Mouse (Mus musculus) cortical plate, adult 2 months (tissue): ENCODE data around the gene Poldip3.

Experiments used
- CTCF ChIP-seq: fragments of 200-500 bp; IDR thresholded peaks from 2 replicates; pipeline ENCODE4 v1.5.1; 2011; ENCODE audit warnings: mild to moderate bottlenecking, control low read depth, low read length; ENCODE audit not compliant: insufficient read depth; ENCODE audit errors: extremely low read depth
- POLR2A ChIP-seq: fragments of 200-500 bp; IDR thresholded peaks from 2 replicates; pipeline ENCODE4 v1.6.1; 2011; ENCODE audit warnings: mild to moderate bottlenecking, low read length, control low read depth; ENCODE audit not compliant: insufficient read depth; ENCODE audit errors: extremely low read depth

GRCm38 (mm10) chr15:83180004-83180403 is 30.8 kb upstream of the Poldip3 start:
- TF ChIP-seq CTCF (no peak), POLR2A (no peak)
